Mouse (Mus musculus): ENCODE results near the gene Gm20422.

Gm20422 gene

DNA sequence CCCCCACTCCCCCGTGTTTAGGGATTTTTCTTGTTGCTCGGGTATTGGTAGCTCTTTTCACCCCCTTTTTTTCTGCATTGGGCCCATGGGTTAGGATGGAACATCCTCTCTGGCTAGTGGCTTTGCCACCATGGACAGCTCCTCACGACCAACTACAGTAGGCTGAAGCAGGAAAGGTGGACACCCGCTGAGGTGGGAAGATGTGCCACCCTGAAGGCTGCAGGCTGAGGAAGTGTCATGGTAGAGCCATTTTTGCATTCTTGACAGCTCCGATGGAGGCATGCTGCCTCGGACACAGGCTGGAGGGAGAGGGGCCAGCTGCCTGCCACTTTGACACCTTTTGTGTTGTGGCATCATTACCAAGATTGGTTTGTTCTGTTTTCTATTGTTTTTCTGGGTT, 72.9 kb downstream of the Gm20422 start:
- no peak for DNase-seq (ENCODE audit: low spot score)

Measured in yolk sac, embryonic 10.5 days (tissue).